Mouse (Mus musculus) liver, embryonic 11.5 days (tissue): ENCODE measurements around the gene Ggcx. TPM values are rescaled to one million over a fixed set of nuclear protein-coding genes. Genes with fewer than 3 reads are reported as not detected.
A peak's percentile ranks its signal among the peaks of the same experiment; 100 is the strongest.

Experiments
- ATAC-seq: fragments of 200-750 bp; cut with Nextera tagmentation; replicated peaks from 2 replicates; pipeline ENCODE4 v1.8.0; 2017; ENCODE audit warnings: moderate number of reproducible peaks, mild to moderate bottlenecking, moderate TSS enrichment, moderate library complexity; ENCODE audit not compliant: low FRiP score
- DNase-seq: peaks from one replicate; pipeline ENCODE4 v3.0.0-alpha.2; 2017; ENCODE audit warnings: low spot score
- H3K27ac ChIP-seq: fragments of 300-500 bp; sonication (generic); 2 replicates; pipeline ENCODE4 v1.5.1; 2014; ENCODE audit warnings: mild to moderate bottlenecking, low read depth, low read length, control low read depth
- H3K27me3 ChIP-seq: fragments of 300-500 bp; sonication (generic); replicated peaks from 2 replicates; pipeline ENCODE4 v1.6.1; 2014; ENCODE audit warnings: low read length, mixed read lengths; ENCODE audit not compliant: control insufficient read depth, insufficient read depth
- H3K36me3 ChIP-seq: fragments of 300-500 bp; sonication (generic); 2 replicates; pipeline ENCODE4 v1.6.1; 2014; ENCODE audit warnings: mild to moderate bottlenecking, low read length, moderate library complexity, mixed read lengths; ENCODE audit not compliant: control insufficient read depth, insufficient read depth
- H3K4me1 ChIP-seq: fragments of 300-500 bp; sonication (generic); replicated peaks from 2 replicates; pipeline ENCODE4 v1.6.1; 2014; ENCODE audit warnings: low read length, mixed read lengths; ENCODE audit not compliant: control insufficient read depth, insufficient read depth
- H3K4me2 ChIP-seq: fragments of 300-500 bp; sonication (generic); 2 replicates; pipeline ENCODE4 v1.6.1; 2014; ENCODE audit warnings: mild to moderate bottlenecking, control low read depth, moderate library complexity
- H3K4me3 ChIP-seq: fragments of 300-500 bp; sonication (generic); 2 replicates; pipeline ENCODE4 v1.5.1; 2014; ENCODE audit warnings: low read depth, low read length, control low read depth
- H3K9ac ChIP-seq: fragments of 300-500 bp; sonication (generic); 2 replicates; pipeline ENCODE4 v1.6.1; 2014; ENCODE audit warnings: low read depth, low read length, control low read depth
- H3K9me3 ChIP-seq: fragments of 300-500 bp; sonication (generic); 2 replicates; pipeline ENCODE4 v1.6.1; 2016; ENCODE audit warnings: low read length, inconsistent platforms, mixed read lengths; ENCODE audit not compliant: control insufficient read depth
- WGBS: fragments of 180-500 bp; shearing (Covaris S2); extraction: QIAGEN DNeasy Blood & Tissue Kit; methylation state at CpG from one replicate; pipeline ENCODE4 v1.1.7; 2014; 5-methylcytosine and 5-hydroxymethylcytosine counted together
- polyA plus RNA-seq: library from polyadenylated mRNA; unstranded; fragments of >200 nt; fragmentation: Nextera tagmentation; extraction: Ambion mirVana; gene quantifications from 2 replicates; pipeline ENCODE4 v1.2.1, GENCODE M21; 2014

The Ggcx gene
- polyA plus RNA-seq, 1 experiment from 2014 or later: 26.9 TPM

GRCm38 (mm10) chr6:72428036-72428435, 13.9 kb downstream of the Ggcx start:
- no peak overlapping the region for H3K4me2 ChIP-seq
- no peak overlapping the region for H3K9ac ChIP-seq

DNA sequence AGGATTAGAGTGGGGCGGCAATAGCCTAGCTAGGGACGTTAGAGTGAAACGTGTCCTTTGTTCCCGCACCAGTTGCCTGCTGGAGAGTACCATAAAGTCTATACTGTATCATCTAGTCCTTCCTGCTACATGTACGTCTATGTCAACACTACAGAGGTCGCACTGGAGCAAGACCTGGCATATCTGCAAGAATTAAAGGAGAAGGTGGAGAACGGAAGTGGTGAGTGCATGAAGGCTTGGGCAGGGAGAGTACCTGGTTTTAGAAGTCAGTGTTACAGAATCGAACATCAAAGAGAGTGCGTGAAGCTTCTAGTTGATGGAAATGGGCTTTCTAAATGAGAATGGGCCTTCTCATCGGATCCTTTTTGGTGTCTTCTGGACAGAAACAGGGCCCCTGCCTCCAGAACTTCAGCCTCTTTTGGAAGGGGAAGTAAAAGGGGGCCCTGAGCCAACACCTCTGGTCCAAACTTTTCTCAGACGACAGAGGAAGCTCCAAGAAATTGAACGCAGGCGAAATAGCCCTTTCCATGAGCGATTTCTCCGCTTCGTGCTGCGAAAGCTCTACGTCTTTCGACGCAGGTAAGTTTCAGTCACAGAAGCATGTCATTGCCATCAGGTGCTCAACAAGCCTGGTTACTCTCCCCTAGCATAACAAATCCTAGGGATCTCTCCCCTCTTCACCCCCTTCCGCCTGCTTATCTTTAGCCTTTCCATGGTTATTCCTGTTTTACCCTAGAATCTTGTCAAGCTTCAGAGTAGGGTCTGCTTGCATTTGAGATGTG, 15.1 kb downstream of the Ggcx start:
- H3K27ac ChIP-seq: no peak overlapping the region
- 90% methylated on average over 21 of the region's 21 CpGs for WGBS

More at GRCm38 (mm10) chr6:72428036-72428435, 13.9 kb downstream of the Ggcx start:
- DNase-seq: no peak
- Histone ChIP-seq H3K27ac (no peak overlapping the region), H3K4me1 (no peaks in the 10 kb centered on the region), H3K36me3 (peaks cover 41% of the 10 kb centered on the region), H3K4me3 (no peak overlapping the region), H3K27me3 (no peaks in the 10 kb centered on the region), H3K9me3 (no peaks in the 10 kb centered on the region)
- WGBS: 49% methylated on average over 8 of the region's 8 CpGs
- peak; percentile 65; the same call in 1 of the 2 replicates for ATAC-seq

DNA sequence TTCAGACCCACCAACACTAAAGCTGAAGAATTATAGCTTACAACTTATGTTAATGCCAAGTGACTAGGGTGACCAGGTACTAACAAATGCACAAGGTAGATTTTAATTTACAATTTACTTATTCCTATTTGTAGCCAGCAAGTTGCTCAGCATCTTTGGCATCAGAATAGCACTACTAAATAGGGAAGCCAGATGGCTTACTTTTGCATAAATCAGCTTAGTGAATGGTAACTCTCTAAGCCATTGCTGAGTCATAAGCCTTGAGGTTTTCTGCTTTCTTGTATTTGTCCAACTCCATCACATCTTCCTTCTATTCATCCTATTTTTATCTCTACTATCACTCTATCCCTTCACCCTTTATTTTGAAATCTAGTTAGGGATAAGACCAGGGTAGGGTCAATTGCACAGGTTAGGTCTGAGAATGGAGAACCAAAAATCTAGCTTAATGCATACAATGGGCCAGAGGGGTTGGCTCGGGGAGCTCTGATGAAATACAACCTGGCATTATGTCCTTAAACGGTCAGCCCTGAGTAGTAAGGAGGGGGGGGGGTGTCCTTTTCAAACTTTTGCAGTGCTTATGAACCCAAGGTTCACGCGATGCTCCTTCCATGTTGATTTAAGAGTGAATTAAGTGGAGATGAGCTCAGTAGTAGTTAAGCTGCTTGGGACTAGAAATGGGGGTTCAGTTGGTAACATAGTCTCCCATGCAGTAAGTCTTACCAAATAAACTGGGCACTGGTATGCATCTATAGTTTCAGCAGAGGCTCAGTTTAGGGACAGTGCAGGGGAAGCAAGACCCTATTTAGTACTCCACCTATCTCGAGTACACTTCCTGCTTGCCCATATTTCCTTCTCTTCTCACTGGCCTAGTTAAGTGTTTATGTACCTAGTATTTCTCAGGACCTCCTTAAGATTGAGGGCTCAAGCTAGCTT, 17.1 kb downstream of the Ggcx start:
- Histone ChIP-seq H3K9ac (no peak overlapping the region), H3K27ac (no peak overlapping the region), H3K4me2 (no peak overlapping the region), H3K27me3 (no peaks in the 10 kb centered on the region), H3K36me3 (peaks cover 30% of the 10 kb centered on the region), H3K4me3 (no peak overlapping the region), H3K9me3 (no peaks in the 10 kb centered on the region), H3K4me1 (no peaks in the 10 kb centered on the region)
- 25% methylated on average over 5 of the region's 5 CpGs for WGBS
- DNase-seq (no peak), ATAC-seq (peak; percentile 45)

More for the DNA sequence above, 15.1 kb downstream of the Ggcx start:
- Histone ChIP-seq H3K4me2 (no peak overlapping the region), H3K4me3 (no peak overlapping the region), H3K4me1 (no peaks in the 10 kb centered on the region), H3K36me3 (peaks cover 36% of the 10 kb centered on the region), H3K27me3 (no peaks in the 10 kb centered on the region), H3K9me3 (no peaks in the 10 kb centered on the region), H3K9ac (no peak overlapping the region)
- DNase-seq (no peak), ATAC-seq (no peak)

DNA sequence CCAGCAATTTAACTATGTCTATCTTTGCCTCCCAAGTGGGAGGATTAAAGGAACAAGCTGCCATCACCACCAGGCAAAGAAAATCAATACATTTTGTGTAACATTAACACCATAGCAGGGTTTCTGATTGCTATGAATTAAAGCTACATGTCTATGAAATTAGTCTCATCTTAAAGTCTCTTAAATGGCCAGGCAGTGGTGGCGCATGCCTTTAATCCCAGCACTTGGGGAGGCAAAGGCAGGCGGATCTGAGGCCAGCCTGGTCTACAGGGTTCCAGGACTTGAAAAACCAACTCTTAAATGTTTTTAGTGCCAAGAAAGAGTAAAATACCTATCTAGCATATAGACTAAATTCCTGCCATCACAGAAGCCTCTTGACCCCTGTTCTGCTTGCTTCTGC, 18.0 kb downstream of the Ggcx start:
- Histone ChIP-seq H3K9ac (no peak overlapping the region), H3K4me1 (0 out of 2 replicates have a peak, but pooled peaks cover 2% of the 10 kb centered on the region)
- 87% methylated on average over 2 of the region's 2 CpGs for WGBS

GRCm38 (mm10) chr6:72438226-72438625, 24.1 kb downstream of the Ggcx start:
- ATAC-seq (no peak), DNase-seq (no peak)
- Histone ChIP-seq H3K36me3 (peaks cover 24% of the 10 kb centered on the region), H3K4me1 (peaks cover 8% of the 10 kb centered on the region), H3K4me3 (peak overlapping the region; percentile 96), H3K27ac (peak overlapping the region; percentile 99), H3K4me2 (peak overlapping the region; percentile 75), H3K9me3 (no peaks in the 10 kb centered on the region), H3K9ac (peak overlapping the region; percentile 100), H3K27me3 (no peaks in the 10 kb centered on the region)
- 4% methylated on average over 5 of the region's 5 CpGs for WGBS

More for the DNA sequence above, 18.0 kb downstream of the Ggcx start:
- Histone ChIP-seq H3K4me2 (no peak overlapping the region), H3K9me3 (no peaks in the 10 kb centered on the region), H3K27ac (no peak overlapping the region), H3K4me3 (no peak overlapping the region), H3K27me3 (no peaks in the 10 kb centered on the region), H3K36me3 (peaks cover 36% of the 10 kb centered on the region)
- DNase-seq: no peak
- no peak for ATAC-seq

- Histone ChIP-seq H3K27ac (peak overlapping the region; percentile 99), H3K4me1 (peaks cover 8% of the 10 kb centered on the region), H3K9ac (peak overlapping the region; percentile 100), H3K4me3 (peak overlapping the region; percentile 96), H3K36me3 (peaks cover 22% of the 10 kb centered on the region), H3K9me3 (no peaks in the 10 kb centered on the region), H3K27me3 (no peaks in the 10 kb centered on the region), H3K4me2 (peak overlapping the region; percentile 75)
- under 1% methylated on average over 54 of the region's 57 CpGs for WGBS
- DNase-seq: peak; percentile 86
- peak; percentile 44 for ATAC-seq
These were observed 24.8 kb downstream of the Ggcx start for GRCm38 (mm10) chr6:72438862-72439354.

GRCm38 (mm10) chr6:72439355-72440185, 25.5 kb downstream of the Ggcx start, which contains the start of gene Mat2a:
Gene Mat2a (minus strand): TSS chr6:72439558.
- peak; percentile 85 for ATAC-seq
- WGBS: under 1% methylated on average over 76 of the region's 77 CpGs

More at GRCm38 (mm10) chr6:72439355-72440185, 25.5 kb downstream of the Ggcx start, which contains the start of gene Mat2a:
- peak; percentile 95 for DNase-seq
- H3K9me3 ChIP-seq: no peaks in the 10 kb centered on the region
- peaks cover 22% of the 10 kb centered on the region for H3K36me3 ChIP-seq
- peak within 1 kb of the TSS; percentile 96 for H3K4me3 ChIP-seq
- peak within 1 kb of the TSS; percentile 100 for H3K9ac ChIP-seq
- peak within 1 kb of the TSS; percentile 99 for H3K27ac ChIP-seq
- peaks cover 8% of the 10 kb centered on the region for H3K4me1 ChIP-seq
- peak within 1 kb of the TSS; percentile 75 for H3K4me2 ChIP-seq
- H3K27me3 ChIP-seq: no peaks in the 10 kb centered on the region
